Mouse (Mus musculus): ENCODE measurements around the gene Iqcj. TPM values are rescaled to one million over a fixed set of nuclear protein-coding genes. Genes with fewer than 3 reads are reported as not detected.

Gene Iqcj
- polyA plus RNA-seq, 1 experiment from 2014 or later = not detected

GRCm38 (mm10) chr3:68105081-68105685, 213.2 kb downstream of the Iqcj start:
- no peaks in the 10 kb centered on the region for H3K9me3 ChIP-seq
- ATAC-seq = no peak
- no peaks in the 10 kb centered on the region for H3K27me3 ChIP-seq (replicated peaks)
- H3K27ac ChIP-seq = no peak overlapping the region
- WGBS = 80% methylated on average over 2 of the region's 2 CpGs
- H3K36me3 ChIP-seq = no peaks in the 10 kb centered on the region
- H3K9ac ChIP-seq = no peak overlapping the region
- no peaks in the 10 kb centered on the region for H3K4me1 ChIP-seq (replicated peaks)
- H3K4me3 ChIP-seq (replicated peaks) = no peak overlapping the region
- H3K4me2 ChIP-seq (replicated peaks) = no peak overlapping the region

Other genes starting within 250 kb of the Iqcj start
- gene Iqschfp, start within 50 bp of the Iqcj start, polyA plus RNA-seq (2015; fragmentation: Nextera tagmentation; extraction: Ambion mirVana) = 0.25 TPM in 1 of 2 replicates, not detected in the other
- 42.4 and 53.6 TPM in 2 replicates for gene Schip1, start 172.6 kb downstream of the Iqcj start, polyA plus RNA-seq (2015; fragmentation: Nextera tagmentation; extraction: Ambion mirVana)